Mouse (Mus musculus) thymus, postnatal 4 days (tissue): Measurements from ENCODE around the gene Cst7.
"Not testable (repeated sequence)": the region's sequence is repeated elsewhere in the genome, so short reads cannot be mapped to it uniquely, and the experiment has no call there.

Source experiments
- DNase-seq: peaks from one replicate; pipeline ENCODE4 v3.0.0; 2021

The Cst7 gene

DNA sequence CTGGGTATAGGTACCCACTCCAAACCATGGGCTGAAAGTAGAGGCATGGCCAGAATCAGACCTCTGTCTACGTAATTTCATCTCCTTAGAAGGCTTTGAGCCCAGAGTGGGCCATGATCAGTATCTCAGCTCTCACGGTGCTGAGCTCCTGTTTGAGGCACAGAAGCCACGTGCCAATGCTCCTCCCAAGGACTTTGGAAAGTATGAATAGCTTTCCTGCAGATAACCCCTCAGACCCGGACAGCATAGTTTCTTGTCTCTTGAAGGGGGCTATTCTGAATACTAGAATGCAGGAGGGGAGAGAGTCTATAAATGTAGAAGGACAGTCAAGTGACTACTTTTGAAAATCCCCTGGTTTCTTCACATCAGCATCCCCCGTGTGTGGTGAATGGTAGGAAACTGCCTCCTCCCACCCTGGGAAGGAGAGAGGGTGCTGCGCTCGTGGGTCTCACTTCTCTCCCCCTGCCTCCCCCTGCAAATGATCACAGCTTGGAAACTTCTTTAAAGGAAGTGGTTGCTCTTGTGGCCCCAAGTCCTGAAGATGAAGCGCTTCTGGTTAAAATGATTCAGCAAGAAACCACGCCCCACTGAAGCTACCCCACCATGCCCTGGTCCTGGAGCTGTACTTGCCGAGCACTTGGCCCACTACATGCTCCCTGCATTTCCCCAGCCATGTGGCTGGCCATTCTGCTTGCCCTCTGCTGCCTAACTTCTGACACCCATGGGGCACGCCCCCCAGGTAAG lies at the start of gene Cst7:
Gene Cst7 (plus strand): TSS at position 569 of the 744 bp plus-strand sequence.
- DNase-seq, result peak; percentile 58

DNA sequence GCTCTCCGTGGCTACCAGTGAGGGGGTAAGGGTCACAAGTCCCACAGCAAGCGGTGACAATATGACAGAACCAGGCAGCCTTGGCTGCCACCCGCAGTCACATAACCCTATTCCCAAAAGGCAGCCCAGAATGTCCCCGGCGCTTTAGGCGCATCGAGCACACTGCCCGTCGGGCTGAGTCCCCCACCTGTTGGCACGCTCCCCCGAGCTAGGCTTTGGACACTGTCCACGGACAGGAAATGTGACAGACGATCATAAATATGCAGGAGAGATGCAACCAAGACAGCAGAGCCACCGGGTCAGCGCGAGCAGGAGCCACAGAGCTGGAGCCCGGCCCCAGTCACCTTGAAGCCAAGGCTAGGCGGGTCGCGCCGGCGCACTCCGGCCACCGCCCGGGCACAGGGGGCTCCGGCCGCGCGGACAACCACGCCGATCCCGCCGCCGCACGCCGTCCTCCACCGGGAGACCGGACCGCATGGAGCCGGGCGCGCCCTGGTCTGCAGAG lies 44.5 kb upstream of the Cst7 start:
- DNase-seq, result no peak

DNA sequence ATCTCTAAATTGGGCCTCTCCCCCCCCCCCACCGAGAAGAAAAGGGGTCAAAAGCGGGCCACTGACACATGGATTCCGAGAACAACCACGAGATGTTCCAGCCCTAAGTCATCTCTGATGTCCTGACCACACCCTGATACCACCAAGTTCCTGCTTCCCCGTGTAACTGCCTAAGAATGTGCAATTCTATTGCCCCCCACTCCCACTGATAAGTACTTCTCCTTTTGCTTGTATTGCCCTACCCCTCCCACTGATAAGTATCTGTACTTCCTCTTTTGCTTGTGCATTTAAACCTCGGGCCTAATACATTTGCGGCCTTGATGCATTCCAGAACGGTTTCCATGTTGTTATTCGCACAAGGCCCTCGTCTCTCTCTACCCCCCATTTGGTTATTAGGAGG lies 20.6 kb upstream of the Cst7 start:
- DNase-seq, result not testable (repeated sequence)

DNA sequence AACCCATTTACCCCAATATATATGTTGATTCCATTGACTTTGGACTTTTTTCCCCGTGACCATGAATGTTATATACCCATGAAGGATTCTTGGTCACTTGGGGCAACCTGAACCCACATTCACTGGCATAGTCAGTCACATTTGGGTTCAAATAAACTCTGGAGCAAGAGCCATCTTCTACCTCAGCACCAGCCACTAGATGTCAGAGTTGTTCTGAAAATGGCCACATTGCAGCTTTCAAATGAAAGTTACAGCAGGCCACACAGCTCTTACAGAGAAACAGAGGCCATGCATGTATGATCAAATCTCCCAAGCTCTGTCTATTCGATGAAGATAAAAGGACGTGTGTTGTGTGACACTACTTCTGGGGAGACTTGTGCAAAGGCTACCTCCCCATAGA lies 11.6 kb upstream of the Cst7 start:
- DNase-seq, result peak; percentile 55

DNA sequence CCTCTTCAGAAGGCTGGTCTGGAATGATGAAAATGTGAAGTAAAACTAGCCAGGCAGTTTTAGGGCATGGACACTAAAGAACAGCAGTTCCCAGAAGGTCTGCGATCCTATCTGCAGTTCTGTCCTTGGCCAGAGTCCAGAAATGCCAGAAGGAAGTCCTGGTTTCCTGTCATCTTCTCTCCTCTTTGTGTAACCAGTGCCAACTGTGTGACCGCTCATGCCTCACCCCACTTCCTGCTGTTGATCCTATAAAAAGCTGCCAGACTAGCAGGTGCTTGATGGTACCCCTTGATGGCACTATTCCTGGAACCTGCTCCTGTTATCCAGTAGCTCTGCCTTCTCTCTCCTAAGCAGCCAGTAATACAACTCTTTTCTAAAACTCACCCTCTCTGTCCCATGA lies 3.2 kb upstream of the Cst7 start:
- DNase-seq, result no peak

DNA sequence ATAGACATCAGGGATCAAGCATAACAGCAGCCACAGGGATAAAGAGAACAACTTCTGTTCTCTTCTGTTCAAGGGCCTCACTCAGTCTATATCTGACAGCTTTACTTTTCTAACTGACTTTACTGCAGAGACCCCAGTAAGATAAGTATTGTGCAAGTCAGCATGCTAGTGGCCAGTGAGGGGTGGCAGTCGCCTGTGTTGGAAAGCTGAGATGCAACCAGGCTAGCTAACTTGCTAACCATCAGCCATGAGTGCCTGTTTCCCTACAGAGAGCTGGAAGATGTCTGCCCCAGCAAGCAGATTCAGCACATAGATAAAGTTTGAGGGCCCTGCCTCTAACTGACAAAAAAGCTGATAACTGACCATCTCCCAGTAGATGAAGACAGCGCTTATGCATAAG lies 546 bp downstream of the Cst7 start:
- no peak for DNase-seq

DNA sequence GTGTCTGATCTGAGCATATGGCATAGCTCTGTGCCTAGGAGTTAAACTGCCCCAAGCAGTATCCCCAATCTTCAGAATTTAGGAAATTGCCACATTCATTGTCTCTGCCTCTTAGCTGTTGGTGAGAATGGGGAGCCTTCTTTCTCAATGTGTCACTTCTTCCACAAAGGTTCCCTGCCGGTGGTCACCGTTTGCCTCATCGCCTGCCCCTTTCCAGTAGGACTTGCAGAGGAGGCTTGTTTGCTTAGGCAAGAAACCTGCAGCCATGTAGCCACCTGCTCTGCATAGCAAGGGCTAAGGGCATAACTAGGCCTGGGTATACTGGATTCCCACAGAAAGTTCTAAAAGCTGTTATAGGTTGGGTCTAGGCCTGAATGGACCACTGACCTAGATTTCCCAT lies 2.2 kb downstream of the Cst7 start:
- no peak for DNase-seq

DNA sequence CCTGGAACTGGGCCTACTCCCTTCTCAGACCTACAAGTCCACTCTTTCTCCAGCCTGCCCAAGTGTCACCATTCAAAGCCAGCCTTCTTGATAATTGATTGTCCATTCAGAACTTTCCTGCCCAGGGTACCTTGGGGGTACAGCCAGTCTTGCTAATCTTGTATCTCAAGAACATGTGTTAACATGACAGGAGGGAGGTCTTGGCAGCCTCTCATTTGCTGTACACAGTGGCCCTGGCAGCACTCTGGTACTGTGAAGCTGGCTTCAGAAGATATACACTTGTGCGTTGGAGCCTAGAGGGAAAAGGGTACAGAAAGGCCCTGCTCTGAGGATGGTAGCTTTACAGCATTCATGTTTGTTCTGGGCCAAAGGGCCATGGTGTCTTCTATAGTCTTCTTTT lies 6.0 kb downstream of the Cst7 start:
- no peak for DNase-seq

DNA sequence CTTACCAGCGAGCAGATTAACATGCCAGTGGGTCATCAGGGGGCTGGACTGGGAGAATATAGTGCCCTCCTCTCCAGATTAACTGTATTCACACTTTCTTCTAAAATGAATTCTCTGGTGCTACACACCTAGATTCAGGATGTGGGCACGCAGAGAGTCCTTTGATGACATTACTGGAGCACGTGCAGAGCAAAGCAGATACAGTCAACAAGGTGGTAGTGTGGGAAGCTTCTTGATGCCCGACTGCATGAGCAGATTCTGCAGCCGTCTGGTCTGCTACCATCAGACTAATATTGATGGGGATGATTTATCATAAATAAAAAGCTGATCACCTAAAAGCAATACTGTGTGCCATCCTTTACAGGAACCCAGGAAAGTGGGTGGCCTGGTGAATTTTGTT lies 8.4 kb downstream of the Cst7 start:
- peak; percentile 53 for DNase-seq

DNA sequence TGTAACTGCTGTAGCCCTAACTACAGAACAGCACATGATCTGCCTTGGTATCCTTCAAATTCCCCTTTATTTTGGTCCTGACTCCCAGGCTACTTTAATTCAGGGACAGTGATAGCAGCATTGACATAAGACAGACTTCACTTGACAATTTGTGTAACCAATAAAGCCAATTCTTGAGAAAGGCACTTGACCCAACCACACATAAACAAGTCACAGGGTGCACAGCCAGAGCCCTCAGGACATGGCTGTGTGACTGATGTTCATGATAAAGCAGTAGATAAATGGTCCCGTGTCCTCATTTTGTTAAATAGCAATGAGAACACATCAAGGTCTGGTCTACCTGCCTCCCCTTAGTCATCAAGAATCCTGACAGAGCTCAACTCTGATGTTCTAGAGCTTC lies 9.4 kb downstream of the Cst7 start:
- DNase-seq, result no peak

DNA sequence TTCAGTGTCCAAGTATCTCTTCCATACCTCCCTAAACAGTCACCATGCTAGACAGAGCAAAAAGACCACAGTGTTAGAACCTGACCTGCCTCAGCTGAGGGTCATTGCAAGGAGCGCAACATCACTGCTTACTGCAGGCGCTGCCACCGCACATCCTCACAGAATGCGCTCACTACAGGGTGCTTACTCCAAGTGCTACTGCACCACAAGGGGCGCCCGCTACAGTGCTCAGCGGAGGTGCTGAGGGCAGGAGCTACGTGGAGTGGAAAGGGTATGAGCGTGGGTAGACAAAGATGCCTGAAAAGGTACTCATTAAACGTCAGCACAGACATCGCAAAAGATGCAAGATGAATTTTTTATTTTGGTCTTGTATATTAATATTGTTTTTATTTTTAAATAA lies 18.9 kb downstream of the Cst7 start:
- no peak for DNase-seq

DNA sequence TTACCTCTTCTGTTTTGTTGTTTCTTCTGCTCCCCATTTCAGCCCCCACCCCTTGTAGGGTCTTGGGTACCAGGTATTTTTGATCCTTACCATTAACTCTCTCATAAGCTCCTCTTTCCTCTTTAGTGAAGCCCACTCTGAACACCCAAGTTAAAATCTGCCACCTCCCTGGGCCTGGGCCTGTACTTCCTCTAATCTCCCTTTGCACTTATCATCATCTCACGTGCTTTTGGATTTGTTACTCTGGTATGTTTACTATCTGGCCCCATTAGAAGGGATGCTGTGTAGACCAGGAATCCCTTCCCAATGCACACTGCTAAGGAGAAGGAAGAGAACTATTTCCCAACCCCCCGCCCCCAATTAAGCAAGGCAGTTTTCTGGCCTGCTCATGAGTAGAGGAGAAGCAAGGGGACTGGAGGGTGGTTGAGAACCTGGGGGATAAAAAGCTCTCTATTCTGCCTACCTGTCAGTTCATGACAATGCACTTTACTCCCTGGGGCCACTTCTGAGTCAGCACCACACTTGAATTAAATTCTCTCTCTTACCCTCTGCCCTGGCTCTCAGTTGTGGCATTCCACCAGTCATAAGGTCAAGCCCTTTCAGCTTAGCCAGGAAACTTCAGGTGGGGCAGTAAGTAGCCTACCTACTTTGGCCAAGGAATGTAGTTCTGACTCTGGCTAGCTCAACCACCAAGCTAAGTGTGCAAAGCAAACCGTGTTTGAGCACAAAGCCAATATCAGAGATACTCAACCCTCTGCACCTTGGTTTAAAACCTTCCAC lies 25.4 kb downstream of the Cst7 start:
- DNase-seq, result no peak

DNA sequence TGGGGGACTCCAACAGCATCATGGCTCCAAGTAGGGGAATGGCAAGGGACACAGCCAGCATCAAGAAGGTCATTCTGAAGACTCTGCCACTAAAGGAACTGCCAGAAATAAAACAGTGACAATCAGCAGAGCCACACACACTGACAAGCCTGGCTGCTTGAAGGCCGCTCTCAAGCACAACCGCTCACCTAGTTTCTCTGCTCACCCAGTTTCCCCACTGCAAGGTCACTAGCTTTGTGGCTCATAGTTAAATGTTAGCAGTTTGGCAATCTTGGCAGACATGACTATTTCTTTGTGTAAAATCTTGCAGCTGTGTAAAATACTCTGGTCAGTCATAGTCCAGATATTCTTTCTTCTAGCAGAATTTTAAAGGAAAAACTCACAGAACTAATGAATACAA lies 30.0 kb downstream of the Cst7 start:
- DNase-seq, result no peak

DNA sequence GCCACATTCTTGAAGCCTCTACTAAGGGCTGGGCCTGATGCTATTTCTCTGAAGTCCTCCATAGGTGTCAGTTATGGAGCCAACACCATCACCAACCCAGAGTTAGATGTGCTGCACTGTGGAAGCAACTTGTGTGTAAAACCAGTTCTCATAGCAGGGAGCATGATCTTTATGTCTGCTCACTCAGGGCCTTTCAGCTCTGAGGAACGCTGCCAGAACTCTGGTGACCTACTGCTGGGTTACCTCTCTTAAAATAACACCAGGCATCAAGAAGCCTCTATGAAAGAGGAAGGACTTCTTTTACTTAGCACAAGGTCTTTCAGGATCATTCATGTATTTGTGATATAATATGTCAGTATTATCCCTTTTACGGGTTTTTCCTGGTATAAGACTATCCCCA lies 32.0 kb downstream of the Cst7 start:
- DNase-seq, result no peak

DNA sequence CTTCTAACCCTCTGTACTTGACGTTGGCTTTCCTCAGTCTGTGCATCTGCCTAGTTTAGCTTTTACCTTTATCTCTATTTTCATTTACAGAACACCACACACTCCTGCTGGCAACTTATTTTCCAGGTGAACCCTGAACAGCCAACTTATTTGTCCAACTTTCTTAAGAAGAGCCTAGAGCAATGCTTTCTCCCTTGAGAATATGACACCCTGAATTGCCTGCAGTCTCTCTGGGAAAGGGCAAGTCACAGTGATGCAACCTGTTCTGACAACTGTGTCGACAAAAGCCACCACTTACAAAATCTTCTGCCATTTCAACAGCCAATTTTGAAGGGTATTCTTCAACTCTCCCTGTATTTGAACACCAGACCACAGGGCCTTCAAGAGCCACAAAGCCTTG lies 34.6 kb downstream of the Cst7 start:
- DNase-seq, result no peak

DNA sequence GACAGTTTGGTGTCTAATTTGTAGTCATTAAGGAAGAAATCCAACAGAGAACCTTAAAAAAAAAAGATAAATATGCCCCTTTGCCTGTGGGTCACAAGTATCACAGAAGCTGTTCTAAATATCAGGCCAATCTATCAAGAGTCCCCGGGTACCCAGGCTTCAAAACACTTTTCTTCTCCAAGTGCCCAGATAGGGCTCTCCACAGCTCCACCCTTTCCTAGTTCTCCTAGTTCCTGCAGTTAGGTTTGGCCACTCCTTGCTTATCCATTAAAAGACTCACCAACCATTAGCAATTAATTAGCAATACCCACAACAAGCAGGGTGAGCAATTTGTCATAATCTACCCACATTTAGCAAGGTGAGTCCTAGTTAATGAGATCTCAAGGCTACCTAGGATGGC lies 36.9 kb downstream of the Cst7 start:
- no peak for DNase-seq

DNA sequence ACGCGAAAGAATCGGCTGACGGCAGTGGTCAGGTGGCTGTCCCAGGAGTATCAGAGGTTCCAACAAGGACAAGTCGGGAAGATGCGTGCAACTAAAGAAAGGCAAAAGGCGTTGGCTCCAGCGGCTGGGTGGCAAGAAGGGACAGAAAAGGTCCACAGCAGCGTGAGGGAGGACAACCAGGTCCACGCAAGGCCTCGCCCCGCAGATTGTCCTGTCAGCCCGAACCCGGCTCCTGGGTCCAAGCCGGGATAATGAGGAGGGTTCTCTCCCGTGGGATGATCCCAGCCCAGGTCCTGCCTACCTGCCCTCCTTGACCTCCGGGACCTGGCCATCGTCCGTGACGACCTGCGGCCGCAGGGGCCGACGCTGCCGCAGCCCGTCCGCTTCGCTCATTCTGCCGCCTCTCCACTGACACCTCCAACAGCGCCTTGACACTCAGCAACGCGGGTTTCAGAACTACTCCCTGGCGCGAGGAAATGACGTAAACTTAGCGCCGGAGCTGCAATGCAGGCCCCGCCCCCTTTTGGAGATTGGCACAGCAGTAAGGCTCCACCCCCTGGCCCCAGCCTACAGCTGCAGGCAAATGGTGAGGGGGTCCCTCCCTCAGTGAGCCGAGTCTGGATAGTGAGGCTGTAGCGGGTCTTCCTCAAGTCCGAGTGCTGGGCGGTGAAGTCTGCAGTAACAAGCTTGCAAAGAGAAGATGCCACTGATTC lies 38.0 kb downstream of the Cst7 start, which contains the start of gene Apmap:
Gene Apmap (minus strand): TSS at position 481 of the 713 bp plus-strand sequence.
- DNase-seq, result peak; percentile 99

DNA sequence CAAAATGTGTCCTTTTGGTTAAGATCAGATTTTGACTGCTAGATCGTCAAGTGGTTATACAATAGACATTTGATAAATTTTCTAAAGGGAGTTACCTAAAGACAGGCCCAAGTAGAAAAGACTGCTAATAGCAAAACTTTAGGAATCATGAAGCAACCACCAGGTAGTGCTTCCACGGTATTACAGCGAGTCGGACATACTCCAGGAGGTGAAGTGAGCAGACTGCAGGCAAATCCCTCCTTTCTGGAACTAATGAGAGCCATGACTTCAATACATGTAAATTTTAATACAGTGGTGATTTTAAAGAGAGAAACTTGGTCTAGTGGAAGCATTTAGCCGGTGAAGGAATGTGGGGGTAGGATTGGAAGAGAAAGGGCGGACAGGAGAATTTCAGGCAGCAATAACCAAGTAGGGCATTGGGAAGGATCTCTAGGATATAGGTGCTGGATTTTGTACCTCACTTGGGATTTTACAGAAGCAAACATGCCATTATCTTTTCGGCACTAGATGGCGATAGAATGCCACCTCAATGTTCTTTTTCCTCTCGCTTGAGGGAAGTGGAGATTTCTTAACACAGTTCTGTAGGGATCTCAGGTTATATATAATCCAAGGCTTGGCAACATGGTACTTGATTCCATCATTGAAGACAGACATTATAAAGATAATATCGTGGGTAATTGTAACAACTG lies 38.8 kb downstream of the Cst7 start:
- DNase-seq, result peak; percentile 55

DNA sequence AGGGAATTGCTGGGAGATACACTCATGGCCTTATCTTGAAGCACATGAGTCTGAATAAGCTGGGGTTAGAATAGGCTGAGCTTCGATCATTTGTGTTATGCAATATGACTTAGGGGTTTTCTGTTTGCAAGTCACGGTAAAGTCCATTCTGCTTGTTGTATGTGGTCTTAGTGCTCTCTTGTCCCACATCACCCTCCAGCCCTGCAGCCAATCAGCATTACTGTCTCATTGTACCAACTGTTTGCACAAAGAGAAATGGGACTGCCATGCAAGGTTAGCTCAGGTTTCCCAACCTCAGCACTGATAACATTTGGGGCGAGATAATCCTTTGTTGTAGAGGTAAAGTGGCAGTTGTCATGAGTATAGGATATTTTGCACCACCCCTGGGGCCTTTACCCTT lies 39.9 kb downstream of the Cst7 start:
- DNase-seq, result no peak

DNA sequence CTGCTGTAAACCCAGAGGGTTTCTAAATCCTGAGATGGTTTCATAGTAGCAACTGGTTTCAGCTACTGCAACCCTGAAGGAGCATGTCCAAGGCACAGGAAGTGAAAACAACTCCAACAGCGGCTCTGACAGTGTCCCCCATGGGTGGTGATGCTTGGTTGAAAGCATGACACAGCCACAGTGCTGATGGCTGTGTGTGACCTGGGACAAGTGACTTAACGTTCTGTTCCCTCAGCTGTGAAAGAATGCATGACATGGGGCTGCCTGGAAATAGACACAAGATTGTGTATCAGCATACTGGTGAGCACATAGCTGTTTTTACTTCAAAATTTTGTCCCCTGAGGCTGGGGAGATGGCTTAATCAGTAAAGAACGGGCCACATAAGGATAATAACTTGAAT lies 51.5 kb downstream of the Cst7 start:
- no peak for DNase-seq

DNA sequence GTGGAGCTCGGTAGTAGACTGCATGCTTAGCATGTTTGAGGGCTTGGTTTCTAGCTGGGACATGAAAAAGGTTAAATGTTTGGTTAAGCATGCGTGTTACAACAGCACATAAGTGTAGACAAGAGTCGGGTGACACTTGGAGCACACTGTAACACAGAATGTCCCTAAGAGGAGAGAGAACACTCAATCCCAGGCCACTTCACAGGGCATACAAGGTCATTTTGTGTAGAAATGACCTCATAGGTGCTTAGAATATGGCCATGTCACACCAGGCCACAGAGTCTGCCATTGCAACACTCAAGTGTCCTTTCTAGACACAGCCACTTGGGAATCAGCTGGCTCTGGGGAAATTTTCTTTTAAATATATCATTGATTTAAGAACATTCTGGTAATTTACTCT lies 53.7 kb downstream of the Cst7 start:
- DNase-seq, result no peak

DNA sequence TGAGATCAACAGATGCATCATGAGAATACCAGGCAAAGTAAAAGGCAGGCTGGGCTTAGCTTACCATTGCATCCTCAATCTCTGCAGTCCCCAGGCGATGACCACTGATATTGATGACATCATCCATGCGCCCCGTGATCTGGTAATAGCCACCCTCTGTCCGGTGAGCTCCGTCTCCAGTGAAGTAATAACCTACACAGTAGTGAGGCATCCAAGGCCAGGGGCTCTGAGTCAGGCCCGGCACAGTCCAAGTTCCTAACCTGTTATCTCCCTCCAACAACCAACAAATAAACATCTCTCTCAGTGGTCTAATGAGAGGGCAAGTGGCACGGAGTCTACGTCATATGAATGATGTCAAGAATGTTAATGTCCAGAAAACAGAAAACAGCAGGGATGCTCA lies 54.7 kb downstream of the Cst7 start:
- no peak for DNase-seq

DNA sequence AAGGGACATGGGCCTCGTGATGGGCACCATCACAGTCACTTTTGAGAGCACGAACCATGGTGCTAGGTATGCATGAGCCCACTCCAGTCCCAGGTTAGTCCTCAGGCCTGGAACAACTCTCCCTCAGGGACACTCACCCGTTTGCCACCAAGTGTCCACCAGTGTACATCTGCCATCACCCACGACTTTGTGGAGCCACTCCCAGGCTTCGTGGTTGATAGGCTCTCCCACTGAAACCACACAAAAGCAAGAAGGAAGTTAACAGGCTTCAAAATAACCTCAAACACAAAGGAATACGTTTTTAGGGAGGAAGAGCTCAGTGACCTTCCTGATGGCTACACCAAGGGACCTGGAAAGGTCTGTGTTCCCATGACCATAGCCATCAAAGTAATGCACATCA lies 56.9 kb downstream of the Cst7 start:
- no peak for DNase-seq
